Mouse (Mus musculus): ENCODE data around the gene 4930519P11Rik.

DNA sequence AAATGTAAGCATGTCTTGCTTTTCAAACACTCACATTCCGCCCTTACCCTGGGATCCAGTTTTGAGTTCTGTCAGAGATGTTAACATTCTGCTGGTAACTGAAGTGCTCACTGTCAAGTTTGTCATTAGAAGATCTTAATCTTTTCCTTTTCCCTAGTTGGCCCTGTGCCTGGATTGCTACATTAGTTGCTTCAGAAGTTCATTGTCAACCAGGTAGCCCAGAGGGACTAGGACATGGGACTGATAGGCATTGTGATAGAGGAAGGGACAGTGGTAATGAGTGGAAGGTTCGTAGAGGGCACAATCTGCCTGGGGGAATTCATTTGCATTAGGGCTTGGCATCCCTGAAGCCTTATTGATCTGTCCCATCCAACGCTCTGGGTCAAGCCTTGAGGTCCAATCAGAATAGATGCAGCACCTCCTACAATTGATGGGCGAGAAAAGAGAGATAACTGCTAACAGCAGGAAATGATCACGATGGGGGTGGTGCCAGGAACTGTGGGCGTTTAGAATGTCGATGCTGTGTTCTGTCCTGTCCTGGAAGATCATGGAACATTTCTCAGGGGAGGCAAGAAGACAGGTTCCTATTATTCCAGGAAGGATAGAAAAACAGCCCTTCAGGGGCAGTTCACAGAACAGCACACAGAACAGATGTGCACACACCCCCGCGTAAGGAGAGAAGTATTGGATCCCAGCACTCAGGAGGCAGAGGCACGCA is 4.0 kb downstream of the 4930519P11Rik start:
- TF ChIP-seq POLR2A (IDR thresholded peaks at IDR 0.05; ENCODE audit: low read depth, low read length), result no peak
- no peak for TF ChIP-seq CTCF (IDR thresholded peaks at IDR 0.05; ENCODE audit: extremely low read depth, insufficient read depth, insufficient read length, insufficient replicate concordance)

Data from spleen, adult 2 months (tissue).